Mouse (Mus musculus) MEL (cell line): ENCODE measurements around the gene Nlgn1.

ENCODE experiments used
- CTCF ChIP-seq, 3 experiments: IDR thresholded peaks in 2 of 3; conservative IDR thresholded peaks in 1 of 3; 2 replicates each; pipeline ENCODE4 v1.5.1; 2011 to 2012; ENCODE audit warnings: low read length in 3 of 3, low read depth in 2 of 3, mild to moderate bottlenecking in 2 of 3, improper control_type of control experiment in 1 of 3, inconsistent platforms in 1 of 3, mixed read lengths in 1 of 3, moderate library complexity in 1 of 3; ENCODE audit not compliant: control insufficient read depth in 1 of 3, insufficient read depth in 1 of 3, poor library complexity in 1 of 3, severe bottlenecking in 1 of 3
- ELF1 ChIP-seq: IDR thresholded peaks from 2 replicates; pipeline ENCODE4 v1.6.1; 2014; ENCODE audit warnings: low read depth, mild to moderate bottlenecking, inconsistent platforms, low read length, improper control_type of control experiment, moderate library complexity
- EP300 ChIP-seq, 2 experiments: IDR thresholded peaks; 2 replicates each; pipeline ENCODE4 v1.6.1; 2011; ENCODE audit warnings: improper control_type of control experiment in 2 of 2, low read length in 2 of 2, low read depth in 1 of 2, mild to moderate bottlenecking in 1 of 2
- HCFC1 ChIP-seq: IDR thresholded peaks from 2 replicates; pipeline ENCODE4 v1.6.1; 2012; ENCODE audit warnings: low read depth, mild to moderate bottlenecking, inconsistent platforms, low read length, improper control_type of control experiment, moderate library complexity
- MAFK ChIP-seq: IDR thresholded peaks from 2 replicates; pipeline ENCODE4 v1.6.1; 2011; ENCODE audit warnings: low read depth, mild to moderate bottlenecking, low read length, improper control_type of control experiment, borderline replicate concordance
- MAZ ChIP-seq: IDR thresholded peaks from 2 replicates; pipeline ENCODE4 v1.6.1; 2012; ENCODE audit warnings: low read depth, mild to moderate bottlenecking, inconsistent platforms, low read length, improper control_type of control experiment
- MYC ChIP-seq: IDR thresholded peaks from 2 replicates; pipeline ENCODE4 v1.6.1; 2011; ENCODE audit warnings: low read depth, mild to moderate bottlenecking, low read length, improper control_type of control experiment, moderate library complexity
- TBP ChIP-seq: IDR thresholded peaks from 2 replicates; pipeline ENCODE4 v1.8.0; 2011; ENCODE audit warnings: low read depth, low read length, improper control_type of control experiment
- TCF12 ChIP-seq: IDR thresholded peaks from 2 replicates; pipeline ENCODE4 v1.6.1; 2014; ENCODE audit warnings: low read depth, mild to moderate bottlenecking, inconsistent platforms, low read length, improper control_type of control experiment, moderate library complexity
- UBTF ChIP-seq: IDR thresholded peaks from 2 replicates; pipeline ENCODE4 v1.6.1; 2012; ENCODE audit warnings: low read depth, mild to moderate bottlenecking, inconsistent platforms, low read length, improper control_type of control experiment, moderate library complexity, borderline replicate concordance; ENCODE audit not compliant: insufficient read depth
- ZNF384 ChIP-seq: IDR thresholded peaks from 2 replicates; pipeline ENCODE4 v1.6.1; 2012; ENCODE audit warnings: low read depth, mild to moderate bottlenecking, inconsistent platforms, low read length, improper control_type of control experiment

DNA sequence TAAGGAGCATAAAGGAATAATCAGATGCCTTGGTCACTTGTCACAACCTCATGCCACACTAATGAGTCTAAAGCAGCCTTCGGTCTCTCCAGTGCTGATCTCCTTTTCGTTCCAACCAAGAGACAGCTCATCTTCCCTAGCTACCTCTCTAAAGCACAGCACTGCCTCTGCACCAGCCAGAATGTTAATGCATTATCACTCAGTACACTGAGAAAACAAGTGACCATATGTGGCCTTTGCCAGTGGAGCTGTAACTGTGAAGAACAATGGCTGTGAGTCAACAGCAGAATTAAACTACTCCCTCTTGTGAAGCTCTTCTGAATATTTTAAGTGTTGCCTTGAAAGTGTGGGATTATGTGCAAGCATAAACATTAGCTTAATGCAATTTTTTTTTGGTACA lies 14.9 kb downstream of the Nlgn1 start:
- TF ChIP-seq TBP (no peak), ELF1 (no peak), HCFC1 (no peak), EP300 (IDR thresholded peaks at IDR 0.05; ENCODE audit: low read depth in 1 of 2, low read length in 2 of 2) (no peak), CTCF (IDR thresholded peaks at IDR 0.05 in 2 of 3, conservative IDR thresholded peaks at IDR 0.05 in 1 of 3; ENCODE audit: control insufficient read depth in 1 of 3, insufficient read depth in 1 of 3, low read depth in 2 of 3, low read length in 3 of 3, poor library complexity in 1 of 3, severe bottlenecking in 1 of 3) (no peak), MYC (no peak), TCF12 (no peak), ZNF384 (no peak), UBTF (no peak), MAFK (no peak), MAZ (no peak)
